Mouse (Mus musculus): ENCODE data around the gene Reln. TPM values are rescaled to one million over a fixed set of nuclear protein-coding genes. Genes with fewer than 3 reads are reported as not detected.

The Reln gene
- polyA plus RNA-seq, 1 experiment from 2014 or later, result 18.7 TPM

DNA sequence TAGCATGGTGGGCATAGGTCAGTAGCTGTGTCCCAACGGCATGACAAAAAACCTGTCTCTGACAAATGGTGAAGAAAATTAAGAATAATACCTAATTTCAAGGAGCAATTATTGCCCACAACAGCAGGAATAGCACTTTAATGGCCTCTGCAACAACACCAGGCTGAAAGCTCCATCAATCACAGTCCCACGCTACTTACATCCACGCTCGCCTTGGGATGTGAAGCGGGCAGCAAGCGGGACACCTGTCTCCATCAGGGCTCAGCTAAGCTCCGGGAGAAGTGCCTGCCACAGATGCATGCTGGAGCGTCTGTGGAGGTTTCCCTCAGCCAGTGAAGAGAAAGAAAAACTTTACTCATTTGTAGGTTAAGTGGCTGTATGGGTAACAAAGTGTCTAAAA lies 309.3 kb downstream of the Reln start:
- no peak overlapping the region for H3K27ac ChIP-seq (replicated peaks)
- H3K9me3 ChIP-seq (replicated peaks), result no peaks in the 10 kb centered on the region
- no peak overlapping the region for H3K9ac ChIP-seq
- H3K27me3 ChIP-seq, result no peaks in the 10 kb centered on the region
- no peak for ATAC-seq (ENCODE audit: insufficient read depth)
- 69% methylated on average over 8 of the region's 8 CpGs for WGBS (ENCODE audit: insufficient replicate concordance)
- H3K4me2 ChIP-seq, result no peak overlapping the region
- H3K4me1 ChIP-seq (replicated peaks), result no peaks in the 10 kb centered on the region
- no peaks in the 10 kb centered on the region for H3K36me3 ChIP-seq (replicated peaks)
- H3K4me3 ChIP-seq (replicated peaks), result no peak overlapping the region

DNA sequence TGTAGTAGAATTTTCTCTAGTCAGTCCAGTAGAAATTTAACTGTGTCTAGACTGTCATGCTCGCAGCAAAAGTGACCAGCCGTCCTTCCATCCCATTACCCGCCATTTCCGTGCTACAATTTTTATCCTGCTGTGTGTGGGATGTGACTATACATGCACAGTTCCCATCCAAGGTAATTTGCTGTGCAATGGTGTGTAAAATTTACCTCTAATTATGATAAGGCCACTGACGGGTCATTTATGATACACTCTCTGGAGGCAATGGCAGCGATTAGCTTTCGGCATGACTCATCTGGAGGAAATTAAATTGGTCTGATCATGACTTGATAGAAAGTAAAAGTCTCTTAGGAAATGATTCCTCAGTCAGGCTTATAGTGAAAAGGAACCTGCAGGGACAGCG lies 311.5 kb downstream of the Reln start:
- Histone ChIP-seq H3K4me3 (replicated peaks) (no peak overlapping the region), H3K27ac (replicated peaks) (no peak overlapping the region), H3K27me3 (no peaks in the 10 kb centered on the region), H3K4me1 (replicated peaks) (no peaks in the 10 kb centered on the region), H3K4me2 (no peak overlapping the region), H3K9me3 (replicated peaks) (no peaks in the 10 kb centered on the region), H3K36me3 (replicated peaks) (no peaks in the 10 kb centered on the region), H3K9ac (no peak overlapping the region)
- WGBS (ENCODE audit: insufficient replicate concordance), result 75% methylated on average over 8 of the region's 8 CpGs
- ATAC-seq (ENCODE audit: insufficient read depth), result no peak

DNA sequence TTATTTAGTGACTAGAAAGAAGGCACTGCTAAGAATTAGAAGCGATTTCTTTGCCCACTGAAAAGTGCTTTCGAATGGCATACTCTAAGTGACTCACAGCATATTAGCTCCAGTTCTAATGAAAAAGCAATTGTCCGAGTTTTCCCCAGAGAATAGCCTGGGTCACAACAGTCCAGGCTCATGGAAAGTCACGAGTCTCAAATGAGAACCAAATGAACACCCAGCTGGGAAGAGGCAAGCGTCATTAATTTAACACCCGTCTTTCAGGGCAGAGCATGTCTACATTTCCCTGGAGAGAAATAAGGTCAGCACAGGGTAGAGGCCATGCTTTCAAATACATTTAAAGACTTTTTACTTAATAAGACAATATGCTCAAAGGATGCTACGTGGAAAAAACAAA lies 312.8 kb downstream of the Reln start:
- Histone ChIP-seq H3K4me2 (no peak overlapping the region), H3K4me3 (replicated peaks) (no peak overlapping the region), H3K36me3 (replicated peaks) (no peaks in the 10 kb centered on the region), H3K27ac (replicated peaks) (no peak overlapping the region), H3K9ac (no peak overlapping the region), H3K9me3 (replicated peaks) (no peaks in the 10 kb centered on the region), H3K4me1 (replicated peaks) (no peaks in the 10 kb centered on the region), H3K27me3 (no peaks in the 10 kb centered on the region)
- WGBS (ENCODE audit: insufficient replicate concordance), result 54% methylated on average over 7 of the region's 7 CpGs
- no peak for ATAC-seq (ENCODE audit: insufficient read depth)

DNA sequence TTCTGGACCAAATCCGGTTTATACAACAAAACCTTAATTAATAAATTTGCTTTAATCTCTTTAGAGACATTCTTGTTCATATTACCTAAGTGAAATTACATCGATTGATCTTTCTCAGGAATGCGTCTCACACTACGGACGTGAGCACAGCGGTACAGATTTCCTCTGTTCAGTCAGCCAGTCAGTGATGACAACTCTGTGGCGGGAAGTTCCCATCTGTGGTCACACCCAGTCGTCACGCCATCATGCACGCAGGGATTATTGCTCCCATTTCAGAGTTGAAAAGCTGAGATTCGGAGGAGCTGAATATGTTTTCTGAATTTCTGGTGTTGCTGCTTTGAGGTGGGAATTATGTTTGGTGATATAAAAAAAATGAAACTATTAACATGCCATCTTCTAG lies 316.1 kb downstream of the Reln start:
- Histone ChIP-seq H3K9me3 (replicated peaks) (no peaks in the 10 kb centered on the region), H3K4me3 (replicated peaks) (no peak overlapping the region), H3K27me3 (no peaks in the 10 kb centered on the region), H3K4me2 (no peak overlapping the region), H3K27ac (replicated peaks) (no peak overlapping the region), H3K4me1 (replicated peaks) (no peaks in the 10 kb centered on the region), H3K36me3 (replicated peaks) (no peaks in the 10 kb centered on the region), H3K9ac (no peak overlapping the region)
- WGBS (ENCODE audit: insufficient replicate concordance), result 65% methylated on average over 11 of the region's 11 CpGs
- no peak for ATAC-seq (ENCODE audit: insufficient read depth)

DNA sequence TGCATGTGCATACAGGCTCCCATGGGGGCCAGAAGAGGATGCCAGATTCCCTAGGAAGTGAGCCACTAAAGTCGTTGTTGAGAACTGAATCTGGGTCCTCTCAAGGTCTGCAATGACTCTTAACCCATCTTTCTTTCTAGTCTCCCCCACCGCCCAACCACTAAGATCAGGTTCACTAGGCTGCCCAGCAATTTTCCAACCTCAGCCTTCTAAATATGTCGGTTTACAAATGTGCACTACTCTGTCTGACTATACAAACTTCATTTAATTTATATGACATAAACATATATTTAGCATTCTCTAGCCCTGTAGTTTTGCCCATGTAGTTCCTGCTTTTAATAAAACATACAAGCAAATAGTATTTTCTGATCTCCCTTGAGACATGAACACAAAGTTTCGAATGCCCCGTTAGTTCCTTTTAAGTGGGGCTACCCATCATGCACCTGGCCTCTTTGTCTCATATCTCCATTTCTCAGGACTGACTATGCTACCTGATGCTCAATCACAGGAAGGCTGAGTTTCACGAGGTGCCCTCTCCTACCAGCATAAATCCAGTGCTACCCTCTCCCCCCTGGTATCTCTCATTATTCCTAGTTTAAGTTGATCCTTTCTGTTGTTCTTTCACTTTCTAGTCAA lies 317.1 kb downstream of the Reln start:
- Histone ChIP-seq H3K9ac (no peak overlapping the region), H3K4me3 (replicated peaks) (no peak overlapping the region), H3K36me3 (replicated peaks) (no peaks in the 10 kb centered on the region), H3K4me1 (replicated peaks) (no peaks in the 10 kb centered on the region), H3K27me3 (no peaks in the 10 kb centered on the region), H3K4me2 (no peak overlapping the region), H3K27ac (replicated peaks) (no peak overlapping the region), H3K9me3 (replicated peaks) (no peaks in the 10 kb centered on the region)
- WGBS (ENCODE audit: insufficient replicate concordance), result 65% methylated on average over 6 of the region's 6 CpGs
- no peak for ATAC-seq (ENCODE audit: insufficient read depth)

DNA sequence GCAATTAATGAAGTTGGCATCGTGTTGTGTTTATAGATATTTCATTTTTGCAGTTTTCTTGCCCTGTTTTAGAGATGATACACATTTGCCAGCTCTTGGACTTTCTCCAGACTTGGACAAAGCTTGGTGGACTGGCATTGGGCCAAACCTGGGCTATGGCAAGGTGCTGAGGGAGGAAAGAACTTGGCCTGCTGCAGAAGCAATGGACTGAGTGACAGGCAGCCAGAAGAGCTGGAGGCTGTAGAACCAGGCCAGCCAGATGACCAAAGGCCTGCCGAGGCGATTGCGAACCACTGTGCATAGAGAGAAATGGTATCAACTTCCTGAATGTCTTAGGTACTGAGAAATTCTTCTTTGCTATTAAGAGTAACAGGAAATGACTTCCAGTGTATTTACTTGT lies 318.8 kb downstream of the Reln start:
- no peaks in the 10 kb centered on the region for H3K27me3 ChIP-seq
- ATAC-seq (ENCODE audit: insufficient read depth), result no peak
- H3K9me3 ChIP-seq (replicated peaks), result no peaks in the 10 kb centered on the region
- H3K4me2 ChIP-seq, result no peak overlapping the region
- no peaks in the 10 kb centered on the region for H3K4me1 ChIP-seq (replicated peaks)
- no peak overlapping the region for H3K27ac ChIP-seq (replicated peaks)
- no peak overlapping the region for H3K9ac ChIP-seq
- no peaks in the 10 kb centered on the region for H3K36me3 ChIP-seq (replicated peaks)
- 66% methylated on average over 4 of the region's 4 CpGs for WGBS (ENCODE audit: insufficient replicate concordance)
- H3K4me3 ChIP-seq (replicated peaks), result no peak overlapping the region

DNA sequence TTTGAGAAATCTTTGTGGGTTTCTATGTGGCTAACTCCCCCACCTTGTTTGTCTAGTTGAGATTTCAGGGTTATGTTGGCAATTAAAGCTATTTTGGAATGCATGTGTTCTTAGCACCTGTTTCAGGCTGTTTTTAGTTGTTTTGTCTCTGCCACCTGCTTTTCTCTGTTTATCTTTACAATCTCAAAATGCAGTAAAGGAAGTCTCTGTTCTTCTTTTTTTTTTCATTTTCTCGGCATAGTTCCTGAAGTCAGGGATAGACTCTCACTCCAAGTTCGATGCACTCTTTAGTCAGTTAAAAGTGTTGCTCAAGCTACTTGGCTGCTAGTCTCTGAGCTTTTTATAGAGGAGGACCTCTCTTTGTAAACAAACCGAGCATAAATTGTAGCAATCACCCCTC lies 320.4 kb downstream of the Reln start:
- Histone ChIP-seq H3K9me3 (replicated peaks) (no peaks in the 10 kb centered on the region), H3K4me3 (replicated peaks) (no peak overlapping the region), H3K36me3 (replicated peaks) (no peaks in the 10 kb centered on the region), H3K9ac (no peak overlapping the region), H3K27me3 (no peaks in the 10 kb centered on the region), H3K4me2 (no peak overlapping the region), H3K27ac (replicated peaks) (no peak overlapping the region), H3K4me1 (replicated peaks) (no peaks in the 10 kb centered on the region)
- no peak for ATAC-seq (ENCODE audit: insufficient read depth)
- WGBS (ENCODE audit: insufficient replicate concordance), result 27% methylated on average over 3 of the region's 3 CpGs

DNA sequence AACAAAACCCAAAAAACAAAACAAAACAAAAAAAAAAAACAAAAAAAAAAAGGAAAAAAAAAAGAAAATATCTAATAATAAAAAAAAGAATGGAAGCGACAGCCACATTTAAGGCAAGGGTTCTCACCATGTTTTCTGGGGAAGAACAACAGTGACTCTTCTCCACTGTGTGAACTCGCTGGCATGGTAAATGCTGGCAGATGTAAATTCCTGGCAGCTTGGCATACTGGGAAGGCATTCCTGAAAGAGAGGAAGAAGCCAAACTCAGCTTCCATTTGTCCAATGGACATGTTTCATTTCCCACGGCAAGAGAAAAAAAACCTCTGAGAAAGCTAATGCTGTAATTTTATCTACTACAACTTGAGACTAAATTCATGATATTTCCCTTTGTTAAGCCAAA lies 326.6 kb downstream of the Reln start:
- no peak overlapping the region for H3K4me2 ChIP-seq

DNA sequence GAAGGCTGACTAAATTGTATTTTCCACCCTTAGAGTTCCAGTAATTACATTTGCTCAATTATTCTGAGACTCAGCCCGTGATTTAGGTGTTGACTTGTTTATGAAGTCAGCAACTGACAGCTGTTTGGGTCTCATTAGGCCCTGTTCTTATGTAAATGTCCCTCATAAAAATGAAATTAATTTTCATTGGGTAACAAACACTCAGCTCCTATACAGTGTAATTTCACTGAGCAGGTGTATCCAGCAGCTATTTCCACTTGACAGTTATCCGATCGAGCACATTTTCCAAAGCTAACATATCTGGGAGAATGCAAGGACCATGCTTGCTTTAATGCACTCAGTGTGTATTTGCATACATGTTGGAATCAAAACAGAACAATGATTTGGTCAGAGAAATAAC lies 330.0 kb downstream of the Reln start:
- no peaks in the 10 kb centered on the region for H3K4me1 ChIP-seq (replicated peaks)
- WGBS (ENCODE audit: insufficient replicate concordance), result 72% methylated on average over 3 of the region's 3 CpGs

More for the DNA sequence above, 326.6 kb downstream of the Reln start:
- WGBS (ENCODE audit: insufficient replicate concordance), result 69% methylated on average over 3 of the region's 3 CpGs
- Histone ChIP-seq H3K27me3 (no peaks in the 10 kb centered on the region), H3K9me3 (replicated peaks) (no peaks in the 10 kb centered on the region), H3K4me1 (replicated peaks) (no peaks in the 10 kb centered on the region), H3K36me3 (replicated peaks) (no peaks in the 10 kb centered on the region), H3K4me3 (replicated peaks) (no peak overlapping the region), H3K27ac (replicated peaks) (no peak overlapping the region), H3K9ac (no peak overlapping the region)
- ATAC-seq (ENCODE audit: insufficient read depth), result no peak

DNA sequence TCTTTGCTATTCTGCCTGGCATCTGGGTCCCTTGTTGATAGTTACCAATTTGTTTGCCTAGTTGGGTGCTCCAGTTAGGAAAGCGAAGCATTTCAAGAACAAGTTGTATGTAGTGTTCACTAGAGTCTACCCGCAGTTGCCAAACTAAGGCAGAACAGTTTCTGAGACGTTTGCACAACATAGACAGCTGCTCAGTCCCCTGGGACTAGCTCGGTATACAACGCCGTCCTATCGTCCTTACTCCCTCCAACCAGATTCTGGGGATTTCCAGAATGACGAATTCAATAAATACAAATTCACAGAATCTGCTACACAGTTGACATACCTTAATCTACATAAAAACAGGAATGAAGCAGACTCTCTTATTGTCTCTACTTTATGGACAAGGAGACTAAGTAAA lies 335.4 kb downstream of the Reln start:
- Histone ChIP-seq H3K27me3 (no peaks in the 10 kb centered on the region), H3K36me3 (replicated peaks) (no peaks in the 10 kb centered on the region), H3K4me2 (no peak overlapping the region), H3K9ac (no peak overlapping the region), H3K4me1 (replicated peaks) (no peaks in the 10 kb centered on the region), H3K27ac (replicated peaks) (no peak overlapping the region), H3K4me3 (replicated peaks) (no peak overlapping the region), H3K9me3 (replicated peaks) (no peaks in the 10 kb centered on the region)
- 72% methylated on average over 8 of the region's 8 CpGs for whole genome bisulfite sequencing (ENCODE audit: insufficient replicate concordance)
- ATAC-seq (ENCODE audit: insufficient read depth), result no peak

More for the DNA sequence above, 330.0 kb downstream of the Reln start:
- no peak overlapping the region for H3K27ac ChIP-seq (replicated peaks)
- ATAC-seq (ENCODE audit: insufficient read depth), result no peak
- H3K36me3 ChIP-seq (replicated peaks), result no peaks in the 10 kb centered on the region
- no peaks in the 10 kb centered on the region for H3K9me3 ChIP-seq (replicated peaks)
- no peaks in the 10 kb centered on the region for H3K27me3 ChIP-seq
- H3K9ac ChIP-seq, result no peak overlapping the region
- no peak overlapping the region for H3K4me3 ChIP-seq (replicated peaks)
- H3K4me2 ChIP-seq, result no peak overlapping the region

DNA sequence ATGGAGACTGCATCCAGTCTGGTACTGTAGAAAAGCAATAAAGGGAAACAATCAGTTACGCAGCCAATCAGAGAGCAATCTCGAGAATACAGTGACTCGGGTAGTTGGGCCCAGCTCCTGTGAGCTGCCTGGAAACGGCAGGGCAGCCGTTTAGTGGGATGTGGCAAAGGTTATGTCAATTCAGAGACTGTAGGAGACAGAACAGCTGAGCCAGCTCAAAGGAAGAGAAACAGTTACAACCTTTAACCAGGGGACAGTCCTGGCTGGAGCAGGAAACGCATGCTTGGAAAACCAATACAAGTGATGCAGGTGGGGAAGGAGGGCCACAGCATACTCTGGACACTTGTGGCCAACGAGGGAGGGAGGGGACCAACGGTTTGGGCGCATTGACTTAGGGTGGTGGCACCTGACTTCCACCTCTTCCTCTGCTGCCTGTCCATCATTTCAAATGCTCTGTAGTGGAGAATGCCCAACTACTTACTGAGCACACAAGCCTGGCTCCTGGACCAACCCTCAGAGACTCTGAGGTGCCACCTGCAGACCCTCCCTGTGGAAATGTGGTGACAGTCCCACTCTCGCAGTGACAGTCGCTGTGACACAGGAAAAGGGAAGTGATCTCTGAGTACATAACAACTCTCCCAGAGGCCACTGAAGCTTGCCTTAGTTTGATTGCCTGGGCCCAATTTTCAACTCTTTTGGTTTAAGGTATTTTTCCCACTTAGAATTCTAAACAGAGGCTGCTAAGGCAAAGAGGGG lies 337.0 kb downstream of the Reln start:
- H3K9ac ChIP-seq, result no peak overlapping the region
- H3K4me3 ChIP-seq (replicated peaks), result no peak overlapping the region
- no peaks in the 10 kb centered on the region for H3K4me1 ChIP-seq (replicated peaks)
- ATAC-seq (ENCODE audit: insufficient read depth), result 0 out of 2 replicates have a peak, but pooled peaks have one; percentile 18
- no peak overlapping the region for H3K4me2 ChIP-seq
- H3K36me3 ChIP-seq (replicated peaks), result no peaks in the 10 kb centered on the region
- 34% methylated on average over 11 of the region's 11 CpGs for WGBS (ENCODE audit: insufficient replicate concordance)
- no peaks in the 10 kb centered on the region for H3K27me3 ChIP-seq
- H3K9me3 ChIP-seq (replicated peaks), result no peaks in the 10 kb centered on the region
- H3K27ac ChIP-seq (replicated peaks), result no peak overlapping the region

DNA sequence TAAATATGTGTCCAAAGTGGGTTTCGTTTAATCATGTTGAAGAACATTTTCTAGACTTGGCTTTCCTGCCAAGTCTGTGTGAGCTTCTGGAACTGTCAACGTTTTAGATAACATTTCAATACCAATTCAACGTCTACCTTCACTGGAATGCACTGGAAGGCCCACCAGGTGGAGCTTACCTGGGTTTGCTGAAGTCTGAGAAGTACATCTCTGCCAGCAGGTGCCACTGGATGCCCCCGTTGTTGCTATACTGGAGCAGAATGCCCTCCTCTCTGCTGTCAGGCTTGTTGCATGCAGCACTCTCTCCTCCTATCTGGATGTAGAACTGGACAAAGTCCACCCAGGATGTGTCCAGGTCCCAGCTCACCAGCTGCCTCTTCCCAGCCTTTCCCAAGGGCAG lies 340.6 kb downstream of the Reln start:
- Histone ChIP-seq H3K4me3 (replicated peaks) (no peak overlapping the region), H3K27me3 (no peaks in the 10 kb centered on the region), H3K4me1 (replicated peaks) (no peaks in the 10 kb centered on the region), H3K36me3 (replicated peaks) (no peaks in the 10 kb centered on the region), H3K27ac (replicated peaks) (no peak overlapping the region), H3K4me2 (no peak overlapping the region), H3K9ac (no peak overlapping the region), H3K9me3 (replicated peaks) (no peaks in the 10 kb centered on the region)
- WGBS (ENCODE audit: insufficient replicate concordance), result 53% methylated on average over 4 of the region's 4 CpGs
- ATAC-seq (ENCODE audit: insufficient read depth), result no peak
